Mouse (Mus musculus) cerebellum, adult 9-10 months (tissue): ENCODE data around the gene Gm21977.
"Not testable (repeated sequence)": the region's sequence is repeated elsewhere in the genome, so short reads cannot be mapped to it uniquely, and the experiment has no call there.

Source experiments
- DNase-seq: peaks from one replicate; pipeline ENCODE4 v3.0.0; 2022

Gm21977 gene

DNA sequence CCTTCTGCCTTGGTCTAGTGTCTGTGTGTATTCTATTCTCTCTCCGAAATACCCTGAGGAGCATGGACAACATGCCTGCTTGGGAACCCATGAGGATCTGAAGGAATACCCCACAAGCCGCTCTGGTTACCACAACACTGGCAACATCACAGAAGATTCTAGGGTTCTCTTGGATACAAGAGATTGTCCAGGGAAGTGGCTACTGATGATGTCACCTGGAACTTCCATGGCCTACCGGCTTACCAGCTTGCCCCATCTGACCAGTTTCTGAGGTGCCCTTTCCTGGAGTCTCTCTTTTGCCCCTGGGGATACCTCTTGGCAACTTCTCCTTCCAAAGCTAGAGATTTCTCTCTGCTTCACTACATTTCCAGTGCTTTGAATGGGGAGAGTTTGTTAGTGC lies at the start of gene Gm21977:
TSS of gene Gm21977 (minus strand) at position 101 of the 400 bp plus-strand sequence.
- DNase-seq = not testable (repeated sequence)
